Mouse (Mus musculus) CH12.LX (cell line): ENCODE data around the gene P3h3. TPM values are rescaled to one million over a fixed set of nuclear protein-coding genes. Genes with fewer than 3 reads are reported as not detected.
A peak's percentile ranks its signal among the peaks of the same experiment; 100 is the strongest.

ENCODE experiments used
- DNase-seq: peaks from one replicate; pipeline ENCODE4 v3.0.0-alpha.2; 2013; ENCODE audit errors: extremely low read depth
- H3K27ac ChIP-seq: 2 replicates; pipeline ENCODE4 v1.5.1; 2012; ENCODE audit warnings: low read depth, mild to moderate bottlenecking, control low read depth, moderate library complexity; ENCODE audit not compliant: insufficient read depth
- H3K27me3 ChIP-seq: replicated peaks from 2 replicates; pipeline ENCODE3; 2012; ENCODE audit warnings: inconsistent platforms
- H3K36me3 ChIP-seq, 2 experiments: replicated peaks in 1 of 2; 2 replicates each; pipeline versions ENCODE3 to v1.6.1; 2012; ENCODE audit warnings: inconsistent platforms in 1 of 2, low read length in 1 of 2, mild to moderate bottlenecking in 1 of 2, mixed read lengths in 1 of 2, moderate library complexity in 1 of 2; ENCODE audit not compliant: control insufficient read depth in 1 of 2, insufficient read depth in 1 of 2
- H3K4me1 ChIP-seq, 2 experiments: 2 replicates each; pipeline ENCODE4 v1.6.1; 2012; ENCODE audit warnings: inconsistent platforms in 1 of 2, moderate library complexity in 1 of 2; ENCODE audit not compliant: insufficient read depth in 2 of 2, control insufficient read depth in 1 of 2
- H3K4me2 ChIP-seq: 2 replicates; pipeline ENCODE4 v1.6.1; 2012; ENCODE audit warnings: low read depth, mild to moderate bottlenecking, control low read depth; ENCODE audit not compliant: poor library complexity, insufficient read depth, severe bottlenecking
- H3K4me3 ChIP-seq, 3 experiments: fragments of 150-350 bp in 1 of 3; sonication (generic) in 1 of 3; replicated peaks in 1 of 3; 2 replicates each; pipeline versions ENCODE3 to v1.5.1; 2011 to 2012; ENCODE audit warnings: low read depth in 2 of 3, low read length in 2 of 3, mild to moderate bottlenecking in 2 of 3, moderate library complexity in 2 of 3, control low read depth in 1 of 3, improper control_type of control experiment in 1 of 3, inconsistent platforms in 1 of 3, mixed read lengths in 1 of 3; ENCODE audit not compliant: poor library complexity in 1 of 3
- H3K79me2 ChIP-seq: replicated peaks from 2 replicates; pipeline ENCODE4 v1.6.1; 2012; ENCODE audit warnings: mild to moderate bottlenecking, moderate library complexity; ENCODE audit not compliant: control insufficient read depth, poor library complexity, insufficient read depth, severe bottlenecking; ENCODE audit errors: extremely low read depth
- H3K9ac ChIP-seq: 2 replicates; pipeline ENCODE4 v1.6.1; 2012; ENCODE audit warnings: low read depth, mild to moderate bottlenecking, control low read depth, moderate library complexity; ENCODE audit not compliant: insufficient read depth
- H3K9me3 ChIP-seq: replicated peaks from 2 replicates; pipeline ENCODE3; 2012; ENCODE audit warnings: low read length, inconsistent platforms, mixed read lengths
- BHLHE40 ChIP-seq: IDR thresholded peaks from 2 replicates; pipeline ENCODE4 v1.6.1; 2011; ENCODE audit warnings: mild to moderate bottlenecking, low read depth, low read length, improper control_type of control experiment
- ELF1 ChIP-seq: IDR thresholded peaks from 2 replicates; pipeline ENCODE4 v1.6.1; 2014; ENCODE audit warnings: low read depth, mild to moderate bottlenecking, inconsistent platforms, low read length, improper control_type of control experiment
- EP300 ChIP-seq: IDR thresholded peaks from 2 replicates; pipeline ENCODE4 v1.6.1; 2011; ENCODE audit warnings: low read length, improper control_type of control experiment
- ETS1 ChIP-seq: conservative IDR thresholded peaks from 2 replicates; pipeline ENCODE4 v1.6.1; 2012; ENCODE audit warnings: low read depth, mild to moderate bottlenecking, inconsistent platforms, low read length, improper control_type of control experiment, moderate library complexity
- HCFC1 ChIP-seq: IDR thresholded peaks from 2 replicates; pipeline ENCODE4 v1.6.1; 2012; ENCODE audit warnings: low read depth, mild to moderate bottlenecking, inconsistent platforms, low read length, improper control_type of control experiment
- IRF4 ChIP-seq: IDR thresholded peaks from 2 replicates; pipeline ENCODE4 v1.6.1; 2014; ENCODE audit warnings: low read depth, mild to moderate bottlenecking, inconsistent platforms, low read length, improper control_type of control experiment
- JUN ChIP-seq: IDR thresholded peaks from 2 replicates; pipeline ENCODE4 v1.6.1; 2011; ENCODE audit warnings: low read depth, mild to moderate bottlenecking, low read length, improper control_type of control experiment, moderate library complexity; ENCODE audit not compliant: insufficient read depth
- MAX ChIP-seq: IDR thresholded peaks from 2 replicates; pipeline ENCODE4 v1.6.1; 2011; ENCODE audit warnings: low read length, improper control_type of control experiment
- MXI1 ChIP-seq: IDR thresholded peaks from 2 replicates; pipeline ENCODE4 v1.6.1; 2011; ENCODE audit warnings: mild to moderate bottlenecking, low read depth, low read length, improper control_type of control experiment
- MYC ChIP-seq: IDR thresholded peaks from 2 replicates; pipeline ENCODE4 v1.6.1; 2011; ENCODE audit warnings: low read depth, mild to moderate bottlenecking, improper control_type of control experiment, low read length
- NELFE ChIP-seq: IDR thresholded peaks from 2 replicates; pipeline ENCODE4 v1.6.1; 2011; ENCODE audit warnings: low read depth, low read length, improper control_type of control experiment
- NRF1 ChIP-seq: IDR thresholded peaks from 2 replicates; pipeline ENCODE4 v1.6.1; 2014; ENCODE audit warnings: low read depth, mild to moderate bottlenecking, inconsistent platforms, low read length, improper control_type of control experiment, moderate library complexity
- POLR2A ChIP-seq: IDR thresholded peaks from 2 replicates; pipeline ENCODE4 v1.6.1; 2011; ENCODE audit warnings: low read depth, mild to moderate bottlenecking, improper control_type of control experiment, low read length
- POLR2AphosphoS2 ChIP-seq: IDR thresholded peaks from 2 replicates; pipeline ENCODE4 v1.6.1; 2011; ENCODE audit warnings: low read depth, low read length, improper control_type of control experiment
- RCOR1 ChIP-seq: conservative IDR thresholded peaks from 2 replicates; pipeline ENCODE4 v1.6.1; 2012; ENCODE audit warnings: low read depth, mild to moderate bottlenecking, inconsistent platforms, low read length, improper control_type of control experiment
- SIN3A ChIP-seq: IDR thresholded peaks from 2 replicates; pipeline ENCODE4 v1.6.1; 2012; ENCODE audit warnings: low read length, improper control_type of control experiment, inconsistent platforms
- SMC3 ChIP-seq: IDR thresholded peaks from 2 replicates; pipeline ENCODE4 v1.6.1; 2011; ENCODE audit warnings: low read depth, low read length, improper control_type of control experiment
- TBP ChIP-seq: conservative IDR thresholded peaks from 2 replicates; pipeline ENCODE4 v1.6.1; 2011; ENCODE audit warnings: low read depth, low read length, improper control_type of control experiment
- USF2 ChIP-seq: conservative IDR thresholded peaks from 2 replicates; pipeline ENCODE4 v1.6.1; 2011; ENCODE audit warnings: low read depth, low read length, improper control_type of control experiment
- ZC3H11A ChIP-seq: IDR thresholded peaks from 2 replicates; pipeline ENCODE4 v1.6.1; 2012; ENCODE audit warnings: low read depth, mild to moderate bottlenecking, inconsistent platforms, low read length, improper control_type of control experiment
- ZMIZ1 ChIP-seq: IDR thresholded peaks from 2 replicates; pipeline ENCODE4 v1.6.1; 2012; ENCODE audit warnings: low read depth, mild to moderate bottlenecking, inconsistent platforms, low read length, improper control_type of control experiment
- dilution Hi-C: fragments of 300-500 bp; cut with MboI; formaldehyde crosslinking; loops from 2 replicates; pipeline ENCODE4 v1.14.3; 2020; ENCODE audit warnings: low sequenced_read_pairs; ENCODE audit not compliant: extremely low pct_unique_long_range_greater_than_20kb, extremely low pct_ligation_motif_present
- in situ Hi-C: fragments of 300-500 bp; cut with MboI; formaldehyde crosslinking; loops from 3 replicates; pipeline ENCODE4 v1.14.3; 2019; ENCODE audit warnings: low sequenced_read_pairs, low pct_ligation_motif_present, low pct_unique_long_range_greater_than_20kb, mixed read lengths
- polyA plus RNA-seq: library from polyadenylated mRNA; unstranded; fragments of >175 nt; gene quantifications from 2 replicates; pipeline ENCODE4 v1.2.1, GENCODE M21; 2012; ENCODE audit warnings: low read depth; ENCODE audit not compliant: insufficient read length
- total RNA-seq, 2 experiments: library from RNA; depleted of rRNA; stranded (reverse); fragments of 300-350 nt in 1 of 2; fragments of >200 nt in 1 of 2; gene quantifications; 2 replicates each; pipeline ENCODE4 v1.2.3; 2012 to 2014

P3h3 gene
- total and polyA plus RNA-seq, 3 experiments, result 0.31 to 0.34 TPM; not detected in 1

GRCm38 (mm10) chr6:124807366-124807765 lies 50.2 kb downstream of the P3h3 start:
- Histone ChIP-seq H3K27me3 (no peaks in the 10 kb centered on the region), H3K4me3 (no peak overlapping the region), H3K27ac (no peak overlapping the region), H3K9ac (no peak overlapping the region), H3K79me2 (peaks cover 8% of the 10 kb centered on the region; the same call in 1 of the 2 replicates), H3K9me3 (peaks cover 4% of the 10 kb centered on the region)
- TF ChIP-seq BHLHE40 (no peak), JUN (no peak), USF2 (no peak), NELFE (no peak)
- TF ChIP-seq, all 38 proteins: peak for 0
- in situ Hi-C loops, result no loop called here
- DNase-seq, result no peak
- H3K36me3 ChIP-seq, result peaks cover 23 to 48% of the 10 kb centered on the region in 2 experiments
- dilution Hi-C loops, result no loop called here
- H3K4me2 ChIP-seq, result no peak overlapping the region
- peaks cover 3 to 45% of the 10 kb centered on the region in 2 experiments; a peak in 2 of 4 replicates for H3K4me1 ChIP-seq

- Histone ChIP-seq H3K36me3 (peaks cover 15 to 40% of the 10 kb centered on the region in 2 experiments), H3K4me3 (no peak overlapping the region), H3K4me1 (peaks cover 3 to 37% of the 10 kb centered on the region in 2 experiments; a peak in 2 of 4 replicates), H3K4me2 (peak overlapping the region; percentile 12; the same call in 1 of the 2 replicates), H3K9me3 (peaks cover 4% of the 10 kb centered on the region), H3K27ac (no peak overlapping the region), H3K27me3 (no peaks in the 10 kb centered on the region), H3K79me2 (0 out of 2 replicates have a peak, but pooled peaks cover under 1% of the 10 kb centered on the region), H3K9ac (peak overlapping the region; percentile 28; the same call in 1 of the 2 replicates)
- dilution Hi-C loops (no loop called here), in situ Hi-C loops (no loop called here)
- no peak for DNase-seq
- TF ChIP-seq POLR2A (no peak), SIN3A (no peak), SMC3 (no peak), RCOR1 (no peak)
Observed at GRCm38 (mm10) chr6:124806446-124807140, 51.0 kb downstream of the P3h3 start.

DNA sequence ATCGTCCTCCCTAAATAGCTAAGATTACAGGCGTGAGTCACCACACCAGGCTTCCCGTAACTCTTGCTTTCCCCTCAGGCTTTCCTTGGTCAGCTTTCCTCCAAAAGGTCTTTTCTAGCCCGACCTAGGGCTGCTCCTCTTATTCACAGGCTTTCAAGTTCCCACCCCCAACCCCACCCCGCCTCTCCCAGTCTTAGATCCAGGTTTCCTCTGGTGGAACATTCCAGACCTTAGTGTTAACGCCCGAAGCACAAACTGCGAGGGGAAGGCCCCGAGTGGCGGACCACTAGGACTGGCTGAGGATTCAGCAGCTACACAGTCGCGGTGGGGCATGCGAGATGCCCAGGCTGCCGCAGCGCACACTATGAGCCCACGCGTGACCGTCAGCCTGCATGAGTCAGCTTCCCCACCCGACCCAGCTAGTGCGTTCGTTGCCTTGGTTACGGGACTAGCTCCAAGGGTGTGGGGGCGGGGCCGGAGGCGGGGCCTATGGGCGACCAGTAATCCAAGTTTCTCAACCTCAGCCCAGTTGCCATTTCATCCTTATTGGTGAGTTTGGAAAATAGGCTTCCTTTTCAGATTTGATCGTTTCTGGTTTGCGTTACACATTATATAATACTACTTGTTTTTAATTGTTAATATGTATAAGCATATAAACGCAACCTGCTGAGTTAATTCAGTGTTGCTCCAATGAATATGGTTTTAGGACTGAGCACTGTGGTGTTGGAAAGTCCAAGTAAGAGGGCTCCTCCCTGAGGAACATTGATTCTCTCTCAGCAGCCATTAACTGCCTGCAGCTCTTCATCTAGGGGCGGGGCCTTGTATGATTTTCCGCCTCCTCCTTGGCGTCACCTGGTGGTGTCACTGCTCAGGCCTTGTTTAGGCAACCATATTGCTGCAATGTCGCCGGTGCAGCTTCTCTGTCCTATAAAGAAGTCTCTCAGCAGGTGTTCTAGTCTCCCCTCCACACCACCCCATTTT lies 51.9 kb downstream of the P3h3 start:
- dilution Hi-C loops (no loop called here), in situ Hi-C loops (no loop called here)
- Histone ChIP-seq H3K4me3 (peak overlapping the region; percentile 41 to 50 (median 46)), H3K36me3 (peaks cover 7 to 33% of the 10 kb centered on the region in 2 experiments), H3K9ac (peak overlapping the region; percentile 28), H3K9me3 (peaks cover 4% of the 10 kb centered on the region), H3K27ac (peak overlapping the region; percentile 8; the same call in 1 of the 2 replicates), H3K4me1 (peaks cover 3 to 32% of the 10 kb centered on the region in 2 experiments; a peak in 2 of 4 replicates), H3K27me3 (no peaks in the 10 kb centered on the region), H3K4me2 (peak overlapping the region; percentile 12), H3K79me2 (no peaks in the 10 kb centered on the region)
- peak; percentile 90 for DNase-seq
- peak; percentile 54; the same call in 1 of the 2 replicates for TF ChIP-seq TBP
- TF ChIP-seq ZC3H11A, result no peak
- no peak for TF ChIP-seq MYC
- TF ChIP-seq ELF1, result peak; percentile 6; the same call in 1 of the 2 replicates
- TF ChIP-seq IRF4, result peak; percentile 5; the same call in 1 of the 2 replicates
- TF ChIP-seq NELFE, result 0 out of 2 replicates have a peak, but pooled peaks have one; percentile 31
- TF ChIP-seq ZMIZ1, result peak; percentile 45
- peak; percentile 89 for TF ChIP-seq MXI1
- peak; percentile 53 for TF ChIP-seq POLR2A
- TF ChIP-seq NRF1, result 0 out of 2 replicates have a peak, but pooled peaks have one; percentile 38
- TF ChIP-seq POLR2AphosphoS2, result peak; percentile 83; the same call in 1 of the 2 replicates
- no peak for TF ChIP-seq MAX
- TF ChIP-seq EP300, result no peak
- TF ChIP-seq RCOR1, result no peak
- TF ChIP-seq HCFC1, result no peak; the same call in 1 of the 2 replicates
- 0 out of 2 replicates have a peak, but pooled peaks have one; percentile 45 for TF ChIP-seq ETS1
